Mouse (Mus musculus) left cerebral cortex, adult 2 months (tissue): ENCODE measurements around the gene Psmd9. TPM values are rescaled to one million over a fixed set of nuclear protein-coding genes. Genes with fewer than 3 reads are reported as not detected.

ENCODE experiments used
- DNase-seq, 2 experiments: peaks; one replicate each; pipeline ENCODE4 v3.0.0; 2021 to 2022; ENCODE audit warnings: low spot score in 2 of 2, mixed read lengths in 1 of 2; ENCODE audit errors: extremely low spot score in 1 of 2
- H3K27ac ChIP-seq: fragments of 200-600 bp; 2 replicates; pipeline ENCODE4 v1.8.1; 2022
- H3K4me3 ChIP-seq: fragments of 200-600 bp; 2 replicates; pipeline ENCODE4 v1.8.1; 2022
- CTCF ChIP-seq: fragments of 200-600 bp; IDR thresholded peaks from 2 replicates; pipeline ENCODE4 v1.8.1; 2022; ENCODE audit warnings: antibody characterized with exemption, mild to moderate bottlenecking, moderate library complexity
- intact Hi-C: fragments of 180-260 bp; cut with DNase I; formaldehyde crosslinking; loops from one replicate; pipeline ENCODE4 v1.15.1; 2025
- total RNA-seq, 2 experiments: library from RNA; stranded (reverse); gene quantifications; 2 replicates each; pipeline ENCODE4 v1.2.3; 2021

Gene Psmd9
- total RNA-seq, 2 experiments from 2014 or later = 23.4 to 24.9 TPM

GRCm38 (mm10) chr5:123138230-123138911 lies 30.8 kb upstream of the Psmd9 start:
- Histone ChIP-seq H3K4me3 (peak overlapping the region; percentile 70), H3K27ac (peak overlapping the region; percentile 100)
- DNase-seq = peak; percentile 32 to 37
- intact Hi-C loops = no loop called here
- TF ChIP-seq CTCF = peak; percentile 12

GRCm38 (mm10) chr5:123138953-123139721 lies 30.1 kb upstream of the Psmd9 start:
- TF ChIP-seq CTCF = no peak

GRCm38 (mm10) chr5:123139722-123140627 lies 29.2 kb upstream of the Psmd9 start:
- TF ChIP-seq CTCF = no peak
- H3K27ac ChIP-seq = peak overlapping the region; percentile 100
- intact Hi-C loops = no loop called here
- DNase-seq = no peak
- peak overlapping the region; percentile 70 for H3K4me3 ChIP-seq

More at GRCm38 (mm10) chr5:123138953-123139721, 30.1 kb upstream of the Psmd9 start:
- H3K4me3 ChIP-seq = peak overlapping the region; percentile 70
- peak; percentile 85 for DNase-seq
- intact Hi-C loops = no loop called here
- H3K27ac ChIP-seq = peak overlapping the region; percentile 100

- Histone ChIP-seq H3K4me3 (peak overlapping the region; percentile 70), H3K27ac (peak overlapping the region; percentile 100)
- no peak for TF ChIP-seq CTCF
- peak; percentile 90 to 92 for DNase-seq
- intact Hi-C loops = no loop called here
These were observed 28.3 kb upstream of the Psmd9 start for GRCm38 (mm10) chr5:123140694-123141554.

- TF ChIP-seq CTCF = no peak
- H3K27ac ChIP-seq = peak overlapping the region; percentile 100
- intact Hi-C loops = no loop called here
- DNase-seq = peak; percentile 44 to 52
- H3K4me3 ChIP-seq = peak overlapping the region; percentile 70
These were observed 27.6 kb upstream of the Psmd9 start for GRCm38 (mm10) chr5:123141555-123142160.

- Histone ChIP-seq H3K27ac (peak within 1 kb of the TSS; percentile 100), H3K4me3 (peak within 1 kb of the TSS; percentile 70)
- peak; percentile 2; the same call in 1 of the 2 replicates for TF ChIP-seq CTCF
- intact Hi-C loops = no loop called here
- peak; percentile 52 to 60 for DNase-seq
These were observed 26.8 kb upstream of the Psmd9 start, which contains the start of gene Setd1b for GRCm38 (mm10) chr5:123142161-123143157. TSS of gene Setd1b (plus strand) at chr5:123142193.

GRCm38 (mm10) chr5:123143251-123143970 lies 25.8 kb upstream of the Psmd9 start:
- no peak for TF ChIP-seq CTCF
- DNase-seq = no peak
- intact Hi-C loops = no loop called here
- peak overlapping the region; percentile 100 for H3K27ac ChIP-seq
- peak overlapping the region; percentile 70 for H3K4me3 ChIP-seq

- no peak overlapping the region for H3K27ac ChIP-seq
- intact Hi-C loops = no loop called here
- H3K4me3 ChIP-seq = peak overlapping the region; percentile 70
- TF ChIP-seq CTCF = no peak
- no peak for DNase-seq
These were observed 25.1 kb upstream of the Psmd9 start for GRCm38 (mm10) chr5:123143971-123144745.
